15 mouse cellular contexts compared by ENCODE assay signal in the genomic region with DNA sequence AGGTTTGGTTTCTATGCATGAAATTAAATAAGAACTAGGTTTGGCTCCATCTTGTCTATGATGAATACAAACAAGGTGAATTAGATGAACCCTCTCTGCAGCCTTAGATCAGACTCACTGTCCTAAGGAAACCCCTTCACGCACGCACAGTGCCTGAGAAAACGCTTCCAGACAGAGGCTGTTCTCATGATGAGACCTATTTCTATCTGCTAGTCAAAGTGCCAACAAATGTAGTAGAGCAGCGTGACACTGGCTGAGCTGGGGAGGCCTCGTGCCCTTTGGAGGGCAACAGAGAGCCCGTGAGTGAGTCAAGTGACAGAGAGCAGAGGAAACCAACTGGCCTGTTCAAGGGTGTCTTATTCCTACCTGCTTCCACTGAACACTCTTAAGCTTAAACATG.
"Had no signal": no experiment of that assay in that cellular context is flagged by ENCODE, and none has a peak within 500 bp of the region (broad histone marks: within the 10 kb centered on the region; RNA-seq: fewer than 3 reads in every experiment).

No protein-coding gene starts in this region.

- H3K27ac ChIP-seq: lung, embryonic 15.5 days; macrophage; midbrain, embryonic 13.5 days; midbrain, embryonic 15.5 days; neural tube, embryonic 12.5 days; stomach, embryonic 15.5 days; stomach, postnatal 0 days had no signal

- H3K36me3 ChIP-seq: lung, embryonic 15.5 days; midbrain, embryonic 13.5 days; midbrain, embryonic 15.5 days; neural tube, embryonic 12.5 days; stomach, embryonic 15.5 days had no signal

- H3K4me1 ChIP-seq: megakaryocyte, embryonic 14.5 days; midbrain, embryonic 13.5 days; midbrain, embryonic 15.5 days; neural tube, embryonic 12.5 days had no signal

- H3K9ac ChIP-seq: lung, embryonic 15.5 days; midbrain, embryonic 13.5 days; midbrain, embryonic 15.5 days; neural tube, embryonic 12.5 days; stomach, embryonic 15.5 days had no signal

- H3K27me3 ChIP-seq: lung, embryonic 15.5 days; megakaryocyte, embryonic 14.5 days; midbrain, embryonic 13.5 days; midbrain, embryonic 15.5 days; neural tube, embryonic 12.5 days; stomach, embryonic 15.5 days had no signal

- H3K4me3 ChIP-seq: lung, embryonic 15.5 days; megakaryocyte, embryonic 14.5 days; midbrain, embryonic 13.5 days; midbrain, embryonic 15.5 days; neural tube, embryonic 12.5 days; stomach, embryonic 15.5 days had no signal

- DNase-seq: lung, adult 2 months; lung, postnatal 14 days; lung, postnatal 36 days; right cerebral cortex, postnatal 14 days; thymus, adult 2 months; thymus, postnatal 25 days; thymus, postnatal 4 days had no signal
